Comparison of ENCODE assay signal across 10 mouse cellular contexts in genomic region chr13:53592755-53593154, GRCm38 (mm10).
A peak's percentile ranks its signal among the peaks of the same experiment; 100 is the strongest.
DNase-seq lines count a peak whose midpoint lies in the region; ATAC-seq and TF ChIP-seq lines count a peak whose summit lies in the region.
"Had no signal": no experiment of that assay in that cellular context is flagged by ENCODE, and none has a peak within 500 bp of the region (broad histone marks: within the 10 kb centered on the region; RNA-seq: fewer than 3 reads in every experiment).

No protein-coding gene starts in this region.

- H3K9me3 ChIP-seq in hindbrain, postnatal 0 days (ENCODE audit: low read length), result no peaks in the 10 kb centered on the region
- H3K9me3 ChIP-seq in hindbrain, embryonic 12.5 days (replicated peaks), result no peaks in the 10 kb centered on the region
- H3K9me3 ChIP-seq: neural tube, embryonic 12.5 days had no signal

- H3K4me3 ChIP-seq in hindbrain, postnatal 0 days (ENCODE audit: low read length), result no peak overlapping the region
- no peak overlapping the region for H3K4me3 ChIP-seq in hindbrain, embryonic 12.5 days
- H3K4me3 ChIP-seq in lung, adult 2 months (replicated peaks; ENCODE audit: extremely low read depth, low read depth, low read length), result no peak overlapping the region
- H3K4me3 ChIP-seq: neural tube, embryonic 12.5 days had no signal

- TF ChIP-seq CTCF in hindbrain, postnatal 0 days (IDR thresholded peaks at IDR 0.05; ENCODE audit: low read depth), result peak; percentile 58
- TF ChIP-seq CTCF in lung, adult 2 months (IDR thresholded peaks at IDR 0.05; ENCODE audit: insufficient read depth, low read length), result no peak

- no peaks in the 10 kb centered on the region for H3K36me3 ChIP-seq in hindbrain, postnatal 0 days (ENCODE audit: insufficient read depth, low read length)
- no peaks in the 10 kb centered on the region for H3K36me3 ChIP-seq in hindbrain, embryonic 12.5 days
- H3K36me3 ChIP-seq: neural tube, embryonic 12.5 days had no signal

- no peak overlapping the region for H3K27ac ChIP-seq in hindbrain, postnatal 0 days
- H3K27ac ChIP-seq in hindbrain, embryonic 12.5 days, result no peak overlapping the region
- H3K27ac ChIP-seq: neural tube, embryonic 12.5 days had no signal

- H3K4me1 ChIP-seq in hindbrain, postnatal 0 days (ENCODE audit: insufficient read depth, low read length), result no peaks in the 10 kb centered on the region
- H3K4me1 ChIP-seq in hindbrain, embryonic 12.5 days, result peaks cover 5% of the 10 kb centered on the region; the same call in 1 of the 2 replicates
- no peaks in the 10 kb centered on the region for H3K4me1 ChIP-seq in lung, adult 2 months (ENCODE audit: control insufficient read depth, insufficient read depth, low read length)
- H3K4me1 ChIP-seq: neural tube, embryonic 12.5 days had no signal

- H3K9ac ChIP-seq in hindbrain, postnatal 0 days (replicated peaks; ENCODE audit: low read length), result no peak overlapping the region
- H3K9ac ChIP-seq in hindbrain, embryonic 12.5 days, result no peak overlapping the region
- H3K9ac ChIP-seq: neural tube, embryonic 12.5 days had no signal

- ATAC-seq in hindbrain, postnatal 0 days, result no peak
- no peak for ATAC-seq in hindbrain, embryonic 12.5 days (ENCODE audit: low FRiP score)

- no peak for TF ChIP-seq POLR2A in lung, adult 2 months (IDR thresholded peaks at IDR 0.05; ENCODE audit: borderline replicate concordance, extremely low read depth, low read depth, low read length)

- WGBS in hindbrain, postnatal 0 days, result 14% methylated on average over 5 of the region's 5 CpGs
- 14% methylated on average over 5 of the region's 5 CpGs for WGBS in hindbrain, embryonic 12.5 days
- WGBS in lung, adult 2 months, result 13% methylated on average over 5 of the region's 5 CpGs

- no peak overlapping the region for H3K4me2 ChIP-seq in hindbrain, postnatal 0 days (ENCODE audit: low read depth, low read length)
- H3K4me2 ChIP-seq in hindbrain, embryonic 12.5 days (replicated peaks), result no peak overlapping the region
- H3K4me2 ChIP-seq: neural tube, embryonic 12.5 days had no signal

- H3K27me3 ChIP-seq in hindbrain, postnatal 0 days (ENCODE audit: insufficient read depth, low read length), result no peaks in the 10 kb centered on the region
- no peaks in the 10 kb centered on the region for H3K27me3 ChIP-seq in hindbrain, embryonic 12.5 days
- H3K27me3 ChIP-seq: neural tube, embryonic 12.5 days had no signal

- peak; percentile 46 for DNase-seq in hindbrain, postnatal 0 days (ENCODE audit: low spot score)
- peak; percentile 1 for DNase-seq in lung, postnatal 36 days
- no peak for DNase-seq in lung, adult 2 months
- peak; percentile 11 for DNase-seq in WW6 (ENCODE audit: low read depth, low spot score)
- peak; percentile 41 for DNase-seq in embryo, embryonic 9.5 days (ENCODE audit: extremely low spot score)
- no peak for DNase-seq in right cerebral cortex, postnatal 36 days (ENCODE audit: low spot score in 2 of 2)
- DNase-seq in left cerebral cortex, adult 8-10 months (ENCODE audit: low spot score in 2 of 2), result no peak
- DNase-seq: thymus, postnatal 36 days had no signal

Comparison
In these comparisons a context has a peak if more than half of its experiments do, and no peak if none do; other contexts are left out.
1. DNase-seq: peak in hindbrain, postnatal 0 days (single experiment), lung, postnatal 36 days (single experiment), WW6 (single experiment) and embryo, embryonic 9.5 days (single experiment); none in lung, adult 2 months (single experiment), right cerebral cortex, postnatal 36 days (0 of 2) and left cerebral cortex, adult 8-10 months (0 of 2).